Mouse (Mus musculus) heart, adult 9 months (tissue): ENCODE measurements around the gene Hhatl.
A peak's percentile ranks its signal among the peaks of the same experiment; 100 is the strongest.

Experiments used
- DNase-seq, 2 experiments: peaks; one replicate each; pipeline ENCODE4 v3.0.0; 2022; ENCODE audit warnings: low spot score in 2 of 2

Gene Hhatl

GRCm38 (mm10) chr9:121791757-121792521 is at the start of gene Hhatl:
Gene Hhatl (minus strand): TSS chr9:121792507.
- DNase-seq = peak; percentile 33 to 47

- DNase-seq = no peak
Measured at GRCm38 (mm10) chr9:121839622-121839965, 47.3 kb upstream of the Hhatl start.

DNA sequence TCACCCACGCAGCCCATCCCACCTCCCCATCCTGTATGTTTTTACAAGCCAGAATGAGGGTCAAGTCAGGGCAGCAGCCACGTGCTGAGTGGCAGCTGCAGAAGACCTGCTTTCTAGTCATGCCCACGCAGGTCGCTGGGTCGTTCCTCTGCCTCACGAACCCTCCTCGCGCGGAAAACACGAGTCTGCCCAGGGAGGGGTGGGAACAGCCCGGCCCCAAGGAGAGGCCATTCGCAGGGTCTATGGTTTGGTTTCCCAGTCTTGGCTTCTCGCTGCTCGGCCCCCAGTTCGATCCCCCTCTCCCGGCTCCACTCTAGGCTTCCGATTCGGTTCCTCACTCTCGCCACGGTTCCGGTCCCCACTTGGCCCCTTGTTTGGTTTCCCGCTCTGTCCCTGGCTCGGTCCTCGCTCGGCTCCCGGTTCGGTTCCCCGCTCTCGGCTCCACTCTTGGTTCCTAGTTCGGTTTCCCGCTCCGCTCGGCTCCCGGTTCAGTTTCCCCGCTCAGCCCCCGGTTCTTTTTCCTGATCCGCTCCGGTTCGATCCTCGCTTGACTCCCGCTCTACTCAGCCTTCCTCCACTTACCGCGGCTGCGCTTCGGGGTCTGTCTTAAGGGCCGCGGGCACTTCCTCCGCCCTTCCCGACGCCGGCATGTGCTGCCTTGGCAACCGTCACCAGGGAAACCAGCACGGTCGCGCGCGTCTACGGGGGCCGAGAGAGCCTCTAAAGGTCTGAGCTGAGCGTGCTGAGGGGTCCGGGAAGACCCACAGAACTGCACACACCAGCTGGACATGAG is 46.7 kb upstream of the Hhatl start, which contains the start of gene Ccdc13:
Gene Ccdc13 (minus strand): TSS at position 633 of the 793 bp plus-strand sequence.
- DNase-seq = peak; percentile 39 to 49

- no peak for DNase-seq
Measured at GRCm38 (mm10) chr9:121838008-121838407, 45.7 kb upstream of the Hhatl start.

DNA sequence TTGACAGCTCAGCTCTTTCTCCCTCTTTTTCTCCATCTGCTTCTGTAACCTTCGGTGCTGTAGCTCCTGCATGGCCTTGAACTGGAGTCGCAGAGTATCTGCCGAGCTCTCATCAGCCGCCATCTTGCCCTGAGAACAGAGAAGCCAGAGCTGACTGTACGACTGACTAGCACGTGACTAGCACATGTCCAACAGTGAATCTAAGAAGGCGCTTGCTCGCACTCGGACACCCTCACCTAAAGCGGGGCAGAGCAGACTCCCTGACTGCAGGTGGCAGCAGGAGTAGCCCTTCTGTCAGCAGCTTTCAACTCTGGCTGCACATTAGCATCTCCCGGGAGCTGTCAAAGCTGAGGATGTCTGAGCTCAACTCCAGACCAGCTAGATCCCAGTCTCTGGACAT is 41.5 kb upstream of the Hhatl start:
- DNase-seq = no peak

DNA sequence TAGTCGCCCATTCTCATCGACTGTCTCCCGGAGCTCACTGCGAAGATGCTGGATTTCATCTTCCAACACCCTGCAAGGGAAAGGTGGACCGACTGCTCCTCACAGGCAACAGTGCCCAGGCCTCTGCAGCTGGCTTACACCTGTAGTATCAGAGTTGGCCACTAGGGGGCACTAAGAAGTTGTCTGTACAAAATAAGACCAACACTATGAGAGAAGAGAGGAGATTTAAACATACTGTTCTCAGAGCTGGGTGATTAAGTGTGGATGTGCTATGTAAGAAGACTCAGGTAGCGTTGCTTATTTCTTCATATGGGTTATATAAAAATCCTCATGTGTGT is 38.6 kb upstream of the Hhatl start:
- DNase-seq = peak in 1 of 2 experiments; percentile 65

- DNase-seq = no peak
Measured at GRCm38 (mm10) chr9:121830243-121830955, 38.1 kb upstream of the Hhatl start.

DNA sequence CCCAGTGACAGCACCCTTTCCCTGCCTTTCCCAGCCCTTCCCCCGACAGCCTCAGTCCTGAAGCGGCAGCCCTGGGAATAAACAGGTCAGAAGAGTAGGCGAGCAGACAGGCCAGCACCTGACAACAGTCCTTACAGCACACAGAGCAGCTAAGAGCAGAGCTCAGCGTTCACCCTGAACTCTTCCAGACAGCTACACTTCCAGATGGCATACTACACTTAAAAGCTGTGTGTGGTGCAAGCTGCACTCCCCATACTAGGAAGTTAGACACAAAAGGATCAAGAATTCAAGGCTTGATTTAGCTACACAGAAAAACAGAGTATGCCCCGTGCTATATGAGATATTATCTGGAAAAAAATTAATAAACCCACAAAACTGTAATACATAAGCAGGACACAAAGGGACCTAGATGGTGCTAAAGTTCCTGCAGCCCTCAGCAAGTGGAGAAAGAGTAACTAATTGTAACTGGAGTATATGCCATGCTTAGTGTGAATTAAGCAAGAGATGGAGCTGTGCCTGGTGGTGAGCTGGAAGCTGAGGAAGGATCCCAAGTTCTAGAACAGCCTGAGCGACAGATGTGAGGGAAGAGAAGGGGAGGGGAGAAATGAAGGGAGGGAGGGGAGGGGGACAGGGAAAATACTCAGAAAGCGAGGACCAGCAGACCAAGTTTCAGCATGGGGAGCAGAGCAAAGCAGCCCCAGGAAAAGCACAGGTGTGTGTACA is 37.1 kb upstream of the Hhatl start:
- no peak for DNase-seq

GRCm38 (mm10) chr9:121828314-121828713 is 36.0 kb upstream of the Hhatl start:
- no peak for DNase-seq

GRCm38 (mm10) chr9:121826356-121826755 is 34.0 kb upstream of the Hhatl start:
- DNase-seq = no peak

DNA sequence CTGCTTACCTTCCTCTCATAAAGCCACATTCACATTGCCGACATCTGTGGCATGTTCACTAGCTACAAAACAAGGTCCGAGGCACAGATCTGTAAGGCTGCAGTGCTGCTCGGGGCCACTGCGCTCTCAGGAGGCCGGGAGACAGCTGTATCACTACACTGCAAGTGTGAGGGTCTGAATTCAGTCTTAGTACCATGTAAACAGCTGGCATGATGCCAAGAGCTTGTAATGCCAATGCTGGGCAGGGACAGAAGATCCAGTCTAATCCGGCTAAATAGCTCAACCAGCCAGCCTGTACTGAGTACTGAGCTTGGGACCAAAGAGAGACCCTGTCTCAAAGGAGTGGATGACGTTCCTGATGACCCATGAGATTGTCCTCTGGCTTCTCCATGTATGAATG is 31.7 kb upstream of the Hhatl start:
- no peak for DNase-seq

DNA sequence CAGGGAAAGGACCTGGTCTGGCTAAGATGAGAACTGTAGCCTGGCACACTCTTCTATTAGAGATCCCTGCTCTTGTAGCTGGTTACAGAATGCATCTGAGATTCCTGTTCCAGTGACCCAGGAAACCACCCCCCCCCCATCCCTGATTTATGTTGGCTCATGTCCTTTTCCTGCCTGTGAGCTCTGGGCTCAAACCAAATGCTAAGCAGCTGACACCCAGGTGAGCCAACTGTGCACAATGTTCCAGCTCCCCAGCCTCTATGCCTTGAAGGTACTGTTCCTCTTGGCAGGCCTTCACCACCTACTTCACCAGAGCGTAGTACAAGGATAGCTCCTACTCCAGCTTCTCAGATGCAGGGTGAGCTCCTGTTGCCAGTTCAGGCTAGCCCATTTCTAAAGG is 30.7 kb upstream of the Hhatl start:
- DNase-seq = peak; percentile 25 to 32

DNA sequence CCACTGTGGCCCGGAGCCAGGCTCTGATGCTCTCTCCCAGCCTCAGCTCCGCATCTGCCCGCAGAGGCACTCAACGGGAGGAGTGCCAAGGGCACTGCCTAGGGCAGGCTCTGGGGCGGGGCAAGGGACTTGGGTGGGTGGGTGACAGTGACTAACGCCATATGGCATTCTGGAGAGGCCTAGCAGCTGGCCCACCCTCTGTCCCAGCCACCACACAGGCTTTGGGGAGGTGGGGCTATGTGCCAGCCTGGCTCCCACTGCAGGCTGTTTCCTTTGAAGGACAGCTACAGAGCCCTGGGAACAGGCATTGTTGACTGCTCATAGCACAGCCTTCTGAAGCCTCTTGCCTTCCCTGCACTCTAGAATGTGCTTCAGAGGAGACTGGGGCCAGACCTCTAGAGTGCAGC is 30.3 kb upstream of the Hhatl start:
- no peak for DNase-seq

DNA sequence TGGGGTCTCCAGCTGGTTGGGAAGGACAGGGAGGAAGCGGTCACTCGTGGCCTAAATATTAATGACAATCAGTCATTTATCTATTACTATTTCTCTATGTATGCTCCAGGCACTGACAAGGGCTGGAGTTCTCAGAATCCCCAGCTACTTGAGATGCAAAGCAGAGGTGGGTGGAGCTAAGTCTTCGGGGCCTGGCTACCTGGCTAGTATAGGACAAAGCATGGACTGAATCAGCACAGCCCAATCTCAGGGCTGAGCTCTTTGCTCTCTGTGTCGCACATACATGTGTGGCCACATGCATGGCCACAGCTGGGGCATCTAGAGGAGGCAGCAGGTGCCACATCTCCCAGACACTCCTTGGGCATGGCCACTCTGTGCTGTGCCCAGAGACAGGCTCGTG is 28.5 kb upstream of the Hhatl start:
- no peak for DNase-seq

DNA sequence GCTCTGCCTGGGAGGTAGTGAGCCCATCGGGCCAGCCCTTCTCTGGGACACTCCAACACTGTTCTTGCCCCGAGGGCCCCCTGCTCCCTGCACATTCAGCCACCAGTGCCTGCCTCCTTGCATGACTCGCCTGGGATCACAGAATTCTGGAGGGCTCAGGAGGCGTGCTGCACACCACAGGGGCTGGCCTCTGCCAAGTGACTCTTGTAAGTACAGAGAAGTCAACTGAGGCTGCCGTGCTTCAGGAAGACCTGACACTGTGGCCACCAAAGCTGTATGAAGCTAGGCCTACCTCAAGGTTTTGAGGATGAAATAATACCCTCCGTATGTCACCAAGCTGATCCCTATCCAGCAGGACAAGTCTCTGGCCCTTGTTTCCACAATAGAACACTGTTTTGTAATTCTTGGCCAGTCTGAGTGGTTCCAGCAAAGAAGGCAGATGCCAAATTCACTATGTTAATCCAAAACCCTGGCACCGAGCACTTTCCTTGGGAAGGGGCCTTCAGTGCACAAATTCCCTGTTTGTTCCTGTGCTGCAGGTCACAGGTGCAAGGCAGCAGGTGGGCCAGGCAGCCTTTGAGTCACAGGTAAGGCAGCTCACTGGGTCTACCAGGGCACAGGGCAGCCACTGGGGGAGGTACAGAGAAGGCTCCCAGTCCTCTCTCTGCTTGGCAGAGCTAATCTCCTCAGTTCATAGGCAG is 27.6 kb upstream of the Hhatl start:
- DNase-seq = no peak

DNA sequence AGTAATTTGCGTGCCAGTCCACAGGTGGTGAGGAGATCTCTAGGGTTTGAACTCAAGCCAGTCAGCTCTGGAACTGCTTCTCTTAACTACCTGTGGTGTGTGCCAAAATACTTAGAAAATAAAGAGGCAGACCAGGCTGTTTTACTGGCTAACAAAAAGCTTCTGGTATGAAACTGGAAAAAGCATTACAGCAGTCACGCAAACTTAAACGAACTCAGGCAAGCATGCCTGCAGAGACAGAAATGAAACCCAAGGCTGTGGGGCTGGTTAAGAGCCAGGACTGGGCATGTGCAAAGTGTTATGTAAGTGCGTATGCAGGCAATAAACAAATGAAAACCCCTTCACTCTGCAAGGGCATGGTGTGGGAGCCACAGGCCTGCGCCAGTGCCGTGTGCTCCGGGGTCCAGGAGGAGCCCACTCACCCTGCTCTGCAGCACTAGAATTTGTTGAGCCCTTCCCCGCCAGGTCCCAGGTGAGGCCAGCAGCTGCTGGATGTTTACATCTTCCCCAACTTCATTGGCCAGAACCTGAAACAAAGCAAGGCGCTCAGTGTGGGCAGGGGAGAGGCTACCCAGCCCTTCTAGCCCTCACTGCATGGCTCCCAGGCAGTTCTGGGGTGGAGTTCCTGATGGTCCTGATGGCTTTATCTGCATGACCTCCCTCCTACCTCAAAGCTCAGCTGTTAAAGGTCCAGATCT is 26.9 kb upstream of the Hhatl start:
- peak in 1 of 2 experiments; percentile 52 for DNase-seq

GRCm38 (mm10) chr9:121815183-121815582 is 22.9 kb upstream of the Hhatl start:
- no peak for DNase-seq

- DNase-seq = no peak
Measured at GRCm38 (mm10) chr9:121810081-121810821, 17.9 kb upstream of the Hhatl start.

DNA sequence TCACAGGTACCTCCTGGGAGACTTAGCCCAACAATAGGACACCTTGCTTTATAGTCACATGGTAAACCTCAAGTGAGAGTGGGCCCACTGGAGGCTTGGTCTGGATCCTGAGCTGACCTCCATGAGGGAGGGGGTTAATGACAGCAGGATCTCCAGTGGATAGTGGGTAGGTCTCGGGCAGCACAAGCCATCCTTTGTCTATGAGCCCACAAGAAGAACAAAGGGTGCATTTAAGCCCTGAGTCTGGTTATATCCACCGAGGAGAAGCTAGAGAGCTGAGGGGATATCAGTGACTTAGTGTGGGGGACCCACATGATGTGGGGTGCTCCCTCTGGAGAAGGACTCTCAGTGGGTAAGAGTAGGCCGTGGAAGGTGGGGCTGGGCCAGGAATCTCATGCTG is 16.2 kb upstream of the Hhatl start:
- DNase-seq = no peak

DNA sequence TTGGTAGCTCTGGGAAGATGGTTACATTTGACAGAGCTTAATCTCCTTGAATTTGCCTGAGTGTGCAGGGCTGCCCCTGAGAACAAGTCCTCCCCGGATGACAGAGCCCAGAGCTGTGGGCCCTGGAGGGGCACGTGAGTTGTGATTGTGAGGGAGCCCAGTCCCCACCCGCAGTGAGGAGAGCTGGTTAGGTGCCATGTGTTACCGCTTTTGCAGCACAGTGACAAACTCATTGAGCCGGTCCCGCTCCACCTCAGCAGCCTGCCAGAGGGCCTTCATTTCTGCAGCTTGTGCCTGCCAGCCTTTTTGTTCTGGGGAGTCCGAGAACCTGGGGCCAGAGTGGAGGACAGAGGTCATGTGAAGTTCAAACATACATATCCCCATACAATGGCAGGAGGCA is 15.6 kb upstream of the Hhatl start:
- no peak for DNase-seq
